Mouse (Mus musculus) erythroblast, embryonic 14.5 days (primary cell): Measurements from ENCODE around the gene Rpf1.

Experiments used
- GATA1 ChIP-seq: IDR thresholded peaks from 2 replicates; pipeline ENCODE4 v1.6.1; 2012; ENCODE audit warnings: low read length, inconsistent platforms, mixed read lengths
- TAL1 ChIP-seq: IDR thresholded peaks from 3 replicates; pipeline ENCODE4 v1.6.1; 2012; ENCODE audit warnings: low read length, inconsistent platforms, mixed read lengths

DNA sequence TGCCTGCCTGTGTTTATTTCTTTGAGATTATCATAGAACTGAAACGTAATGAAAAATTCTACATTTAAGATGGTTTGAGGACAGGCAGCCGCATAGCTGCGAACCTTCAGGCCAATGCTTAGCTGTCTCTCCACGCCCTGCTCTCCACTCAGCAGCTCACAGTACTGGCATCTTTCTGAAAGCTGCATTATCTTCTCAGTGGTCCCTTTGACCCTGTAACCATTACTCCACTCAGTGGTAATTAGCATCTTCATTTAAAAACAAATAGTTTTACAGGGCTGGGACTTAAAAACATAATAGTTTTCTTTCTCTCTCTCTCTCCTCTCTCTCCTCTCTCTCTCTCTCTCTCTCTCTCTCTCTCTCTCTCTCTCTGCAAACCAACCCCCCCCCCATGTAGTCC is 48.6 kb downstream of the Rpf1 start:
- TF ChIP-seq GATA1 (no peak), TAL1 (no peak)
